Mouse (Mus musculus): ENCODE measurements around the gene Nsun7. TPM values are rescaled to one million over a fixed set of nuclear protein-coding genes. Genes with fewer than 3 reads are reported as not detected.

The Nsun7 gene
- polyA plus RNA-seq, 1 experiment = 0.51 TPM

DNA sequence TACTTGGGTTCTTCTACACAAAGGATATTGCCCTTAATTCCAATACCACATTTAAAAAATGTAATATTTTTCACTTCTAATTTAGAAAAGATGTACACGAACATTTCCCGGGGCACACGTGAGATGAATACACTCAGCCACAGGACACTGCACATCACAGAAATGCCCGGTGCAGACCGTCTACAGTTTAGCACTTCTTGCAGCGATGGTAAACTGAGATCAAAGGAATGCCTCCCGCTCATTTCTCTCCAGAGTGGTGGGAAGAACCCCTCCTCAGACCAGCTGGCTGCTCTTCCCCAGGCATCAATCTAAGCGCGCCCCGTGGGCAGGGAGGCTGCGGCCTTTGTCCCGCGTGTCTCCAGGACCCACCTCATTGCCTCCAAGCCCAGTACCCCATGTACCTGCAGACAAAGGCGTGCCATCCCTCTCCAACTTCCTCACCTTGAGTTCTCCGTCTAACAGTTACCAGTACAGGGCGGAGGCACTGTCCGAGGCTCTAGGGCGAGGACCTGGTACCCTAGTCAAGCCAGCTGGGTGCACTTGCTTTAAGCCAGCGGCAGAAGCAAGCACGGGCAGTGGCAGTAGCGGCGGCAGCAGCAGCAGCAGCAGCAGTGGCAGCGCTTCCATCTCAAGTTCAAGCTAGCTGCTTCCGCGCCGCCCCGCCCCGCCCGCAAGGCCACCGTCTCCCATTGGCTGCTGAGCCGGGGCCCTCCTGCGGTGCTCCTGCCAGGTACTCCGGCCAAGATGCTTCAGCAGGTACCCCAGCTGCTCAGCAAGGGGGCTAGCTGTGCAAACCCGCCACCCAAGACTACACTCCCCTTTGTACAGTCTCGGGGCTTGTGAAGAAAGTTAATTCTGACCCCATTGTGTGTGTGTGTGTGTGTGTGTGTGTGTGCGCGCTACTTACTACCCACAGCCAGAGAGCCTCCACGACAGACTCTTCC is 77.6 kb downstream of the Nsun7 start:
- DNase-seq (ENCODE audit: low spot score) = peak; percentile 35

DNA sequence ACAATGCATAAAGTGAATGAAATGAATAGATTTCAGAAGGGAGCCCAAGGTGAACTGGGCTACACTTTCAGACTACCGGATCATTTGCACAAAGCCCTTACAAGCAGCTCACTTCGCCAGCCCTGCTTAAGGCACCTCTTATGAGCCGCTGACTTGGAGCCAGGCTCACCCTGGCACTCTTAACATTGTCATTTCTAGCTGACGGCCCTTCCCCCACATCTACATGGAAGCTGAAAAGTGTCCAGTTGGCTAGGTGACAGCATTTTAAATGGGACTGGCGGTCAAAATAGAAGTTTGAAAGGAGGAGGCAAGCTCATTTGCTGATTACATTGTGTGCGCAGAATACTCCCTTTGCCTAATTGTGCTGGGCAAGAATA is 78.3 kb downstream of the Nsun7 start:
- DNase-seq (ENCODE audit: low spot score) = no peak

DNA sequence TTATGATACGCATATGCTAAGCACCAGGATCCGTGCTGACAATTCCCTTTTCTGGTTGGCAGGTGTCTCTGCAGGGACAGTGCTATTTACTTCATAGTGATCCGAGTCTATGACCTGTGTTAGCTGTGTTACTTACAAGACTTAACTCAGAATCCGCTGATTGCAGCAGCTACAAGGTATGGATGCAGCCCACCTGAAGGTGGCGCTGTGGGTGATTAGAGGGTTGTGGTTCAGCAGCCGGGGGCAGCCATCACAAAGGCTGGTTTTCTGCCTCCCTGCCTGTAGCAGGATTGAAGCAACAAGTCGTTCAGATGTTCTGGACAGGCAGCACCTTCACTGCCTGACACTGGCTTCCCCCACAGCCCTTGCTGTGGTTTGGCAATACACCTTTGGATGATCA is 78.9 kb downstream of the Nsun7 start:
- DNase-seq (ENCODE audit: low spot score) = no peak

DNA sequence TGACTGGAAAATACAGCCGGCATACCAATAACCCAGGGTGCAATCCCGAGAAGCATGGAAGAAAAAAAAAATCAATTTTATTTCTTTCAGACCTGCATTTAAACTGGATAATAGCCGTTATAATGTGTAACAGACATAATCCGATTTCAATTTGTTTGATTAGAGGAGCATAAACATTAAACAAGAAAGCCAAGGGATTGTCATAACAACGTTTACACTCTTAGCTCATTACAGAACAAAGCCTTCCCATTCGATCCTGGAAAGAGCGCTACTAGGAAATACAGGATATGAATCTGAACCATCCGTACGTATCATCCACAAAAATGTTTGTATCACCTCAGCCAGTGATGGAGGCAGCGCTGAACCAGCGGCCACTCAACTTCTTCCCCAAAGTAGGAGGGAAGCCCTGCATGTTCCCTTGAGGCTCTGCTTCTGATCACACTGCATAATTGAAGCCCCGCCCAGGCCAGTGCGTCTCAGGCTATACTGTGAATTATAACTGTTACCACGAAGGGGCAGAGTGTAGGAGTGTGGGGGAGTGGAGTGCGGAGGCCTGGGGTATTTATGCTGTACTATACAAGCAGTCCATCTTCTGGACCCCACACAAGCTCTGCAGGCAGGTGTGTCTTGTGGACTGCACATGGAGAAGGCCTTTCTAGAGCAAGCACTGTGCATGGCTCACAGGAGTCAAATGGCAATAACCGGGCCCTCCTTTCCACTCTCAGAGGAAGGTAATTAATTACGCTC is 80.8 kb downstream of the Nsun7 start:
- no peak for DNase-seq (ENCODE audit: low spot score)

DNA sequence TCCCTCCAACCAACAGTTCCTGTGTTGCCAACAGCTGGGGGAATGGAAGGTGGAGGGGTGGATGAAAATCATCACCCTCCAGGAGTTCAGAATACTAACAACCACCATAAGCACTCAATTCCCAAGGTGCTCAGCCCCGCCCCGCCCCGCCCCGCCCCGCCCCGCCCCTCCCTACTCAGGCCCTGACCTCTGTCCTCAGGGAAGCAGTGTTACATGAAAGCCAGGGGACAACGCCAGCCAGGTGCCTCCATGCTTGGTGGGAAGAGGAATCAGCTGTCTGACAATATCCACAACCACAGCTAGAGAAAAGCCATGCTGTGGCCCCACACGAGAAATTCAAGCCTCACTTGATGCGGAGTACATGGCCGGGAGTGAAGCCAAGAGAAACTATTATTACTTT is 82.2 kb downstream of the Nsun7 start:
- DNase-seq (ENCODE audit: low spot score) = no peak

DNA sequence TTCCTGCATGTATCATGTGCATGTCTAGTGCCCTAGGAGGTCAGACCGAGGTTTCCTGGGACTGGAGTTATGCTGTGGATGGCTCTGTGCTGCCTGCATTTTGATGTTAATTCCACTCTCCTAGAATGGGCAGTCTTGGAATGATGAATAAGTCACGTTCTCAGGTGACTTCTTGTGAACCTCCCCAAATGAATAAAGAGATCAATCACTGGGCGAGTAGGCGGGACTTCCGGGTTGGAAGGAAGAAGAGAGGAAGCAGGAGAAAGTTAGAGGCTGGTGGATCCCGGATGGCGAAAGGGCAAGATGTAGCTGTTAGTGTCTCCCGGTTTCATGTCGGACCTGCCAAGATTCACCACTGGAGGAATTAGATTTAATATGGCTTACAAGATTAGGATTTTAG is 82.6 kb downstream of the Nsun7 start:
- DNase-seq (ENCODE audit: low spot score) = no peak

DNA sequence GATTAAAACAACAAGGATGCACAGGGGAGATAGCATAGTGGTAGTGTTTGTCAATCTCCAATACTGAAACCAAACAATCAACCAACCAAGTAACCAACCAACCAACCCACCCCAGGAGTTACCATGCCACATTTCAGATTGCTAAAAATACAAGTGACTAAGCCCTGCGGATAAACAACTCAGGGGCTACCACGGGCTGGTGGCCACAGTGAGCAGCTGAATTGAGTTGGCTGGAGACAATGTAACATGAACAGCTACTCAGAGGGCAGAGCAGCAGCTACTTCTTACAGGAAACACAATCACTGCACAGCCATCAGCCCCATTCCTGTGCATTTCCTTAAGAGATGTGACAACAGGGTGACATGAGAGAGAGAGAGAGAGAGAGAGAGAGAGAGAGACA is 84.5 kb downstream of the Nsun7 start:
- no peak for DNase-seq (ENCODE audit: low spot score)

DNA sequence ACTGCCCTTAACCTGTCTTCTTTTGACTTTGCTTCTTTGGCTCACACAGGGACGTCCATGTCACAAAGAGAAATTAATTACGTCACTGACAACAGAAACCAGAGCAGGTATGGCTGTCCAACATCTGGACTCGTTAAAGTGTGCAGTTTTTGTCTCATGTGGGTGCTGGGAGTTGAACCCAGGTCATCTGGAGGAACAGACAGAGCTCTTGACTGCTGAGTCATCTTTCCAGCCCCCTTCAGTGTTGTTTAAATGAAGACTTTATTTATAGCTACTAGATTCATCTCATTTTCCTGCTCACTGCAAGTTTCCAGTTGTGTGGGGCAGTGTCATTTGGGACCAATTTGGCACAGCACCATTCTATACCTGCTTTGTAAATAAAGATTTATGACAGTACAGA is 85.4 kb downstream of the Nsun7 start:
- DNase-seq (ENCODE audit: low spot score) = no peak

DNA sequence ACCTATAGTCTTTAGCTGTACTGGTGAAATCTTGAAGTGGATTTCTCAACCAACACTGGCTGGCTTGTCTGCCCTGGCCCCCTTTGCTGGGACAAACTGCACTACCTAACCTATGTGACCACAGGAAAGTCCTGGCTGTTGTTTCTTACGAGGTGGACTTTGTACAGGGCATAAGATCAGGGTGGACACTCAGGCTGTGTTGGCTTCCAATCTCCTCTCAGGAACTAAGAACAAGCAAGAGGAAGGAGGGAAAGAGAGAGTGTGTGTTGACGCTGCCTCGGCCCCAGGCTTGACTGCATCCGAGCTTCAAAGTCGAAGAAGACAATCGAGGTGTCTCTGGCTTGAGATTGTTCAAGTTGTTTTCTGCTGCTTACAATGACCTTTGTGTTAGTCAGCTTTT is 87.1 kb downstream of the Nsun7 start:
- no peak for DNase-seq (ENCODE audit: low spot score)

Other genes starting within 250 kb of the Nsun7 start
- 14.2 and 16.3 TPM in 2 replicates for gene Rbm47, start 86.8 kb upstream of the Nsun7 start, polyA plus RNA-seq (2012; rRNA removed)